Mouse (Mus musculus) hindbrain, embryonic 12.5 days (tissue): Measurements from ENCODE around the gene Arhgef11. TPM values are rescaled to one million over a fixed set of nuclear protein-coding genes. Genes with fewer than 3 reads are reported as not detected.

ENCODE experiments used
- ATAC-seq: fragments of 200-750 bp; cut with Nextera tagmentation; 2 replicates; pipeline ENCODE4 v1.8.0; 2017; ENCODE audit warnings: moderate TSS enrichment; ENCODE audit not compliant: low FRiP score
- H3K27ac ChIP-seq: fragments of 300-500 bp; sonication (generic); 2 replicates; pipeline ENCODE4 v1.5.1; 2016; ENCODE audit warnings: mild to moderate bottlenecking
- H3K27me3 ChIP-seq: fragments of 300-500 bp; sonication (generic); 2 replicates; pipeline ENCODE4 v1.6.1; 2016; ENCODE audit warnings: mild to moderate bottlenecking
- H3K36me3 ChIP-seq: fragments of 300-500 bp; sonication (generic); 2 replicates; pipeline ENCODE4 v1.6.1; 2016; ENCODE audit warnings: mild to moderate bottlenecking
- H3K4me1 ChIP-seq: fragments of 300-500 bp; sonication (generic); 2 replicates; pipeline ENCODE4 v1.6.1; 2016
- H3K4me2 ChIP-seq: fragments of 300-500 bp; sonication (generic); replicated peaks from 2 replicates; pipeline ENCODE4 v1.6.1; 2016; ENCODE audit warnings: mild to moderate bottlenecking
- H3K4me3 ChIP-seq: fragments of 300-500 bp; sonication (generic); 2 replicates; pipeline ENCODE4 v1.5.1; 2016; ENCODE audit warnings: mild to moderate bottlenecking
- H3K9ac ChIP-seq: fragments of 300-500 bp; sonication (generic); 2 replicates; pipeline ENCODE4 v1.6.1; 2016; ENCODE audit warnings: mild to moderate bottlenecking, moderate library complexity
- H3K9me3 ChIP-seq: fragments of 300-500 bp; sonication (generic); replicated peaks from 2 replicates; pipeline ENCODE4 v1.6.1; 2016; ENCODE audit warnings: mild to moderate bottlenecking
- WGBS: fragments of 180-500 bp; shearing (Covaris S2); methylation state at CpG from one replicate; pipeline ENCODE4 v1.1.7; 2016; 5-methylcytosine and 5-hydroxymethylcytosine counted together
- polyA plus RNA-seq: library from polyadenylated mRNA; unstranded; fragments of >200 nt; fragmentation: Nextera tagmentation; extraction: Ambion mirVana; gene quantifications from 2 replicates; pipeline ENCODE4 v1.2.1, GENCODE M21; 2016

Gene Arhgef11
- polyA plus RNA-seq, 1 experiment from 2014 or later, result 28.0 TPM

DNA sequence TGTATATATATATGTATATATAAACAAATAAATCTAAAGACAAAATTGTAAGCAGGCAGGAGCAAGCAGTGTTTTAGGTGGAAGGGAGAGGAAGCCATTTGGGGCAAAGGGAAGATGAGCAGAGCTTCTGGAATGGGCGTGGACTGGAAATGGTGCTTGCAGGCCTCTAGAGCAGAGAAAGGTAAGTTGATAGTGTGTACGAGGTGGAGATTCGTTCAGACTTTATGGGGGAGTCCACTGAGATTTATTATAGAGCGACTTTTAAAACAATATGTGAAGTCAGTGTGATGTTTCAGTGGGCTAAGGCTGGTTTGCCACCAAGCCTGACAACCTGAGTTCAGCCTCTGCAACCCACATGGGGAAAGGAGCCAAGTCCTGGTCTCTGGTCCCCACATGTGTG lies 7.5 kb downstream of the Arhgef11 start:
- Histone ChIP-seq H3K4me1 (peaks cover 17% of the 10 kb centered on the region), H3K27me3 (no peaks in the 10 kb centered on the region), H3K27ac (no peak overlapping the region), H3K36me3 (no peaks in the 10 kb centered on the region), H3K9ac (no peak overlapping the region), H3K9me3 (no peaks in the 10 kb centered on the region), H3K4me3 (no peak overlapping the region), H3K4me2 (no peak overlapping the region)
- 86% methylated on average over 4 of the region's 4 CpGs for WGBS
- no peak for ATAC-seq

DNA sequence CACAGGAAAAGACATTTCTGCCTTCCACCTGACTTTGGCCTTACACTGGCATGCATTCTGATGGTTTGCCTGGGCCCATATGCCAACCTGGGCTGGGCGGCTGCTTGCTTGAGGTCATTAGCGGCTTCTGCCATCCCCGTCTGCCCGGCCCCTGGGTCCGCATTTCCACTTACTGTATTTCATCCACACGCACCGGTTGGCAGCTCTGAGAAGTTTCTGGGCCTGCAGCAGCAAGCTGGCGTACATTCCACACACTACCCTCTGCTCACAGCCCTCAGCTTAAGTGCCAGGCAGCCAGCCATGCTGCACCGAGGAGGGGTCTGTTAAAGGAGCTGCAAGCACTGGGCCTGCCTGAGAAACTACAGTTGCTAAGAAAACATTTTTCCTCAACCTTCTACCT lies 13.5 kb downstream of the Arhgef11 start:
- no peaks in the 10 kb centered on the region for H3K36me3 ChIP-seq
- WGBS, result 94% methylated on average over 9 of the region's 9 CpGs
- H3K4me2 ChIP-seq, result no peak overlapping the region
- ATAC-seq, result no peak
- no peak overlapping the region for H3K4me3 ChIP-seq
- no peaks in the 10 kb centered on the region for H3K4me1 ChIP-seq
- H3K9me3 ChIP-seq, result no peaks in the 10 kb centered on the region
- no peaks in the 10 kb centered on the region for H3K27me3 ChIP-seq
- H3K9ac ChIP-seq, result no peak overlapping the region
- no peak overlapping the region for H3K27ac ChIP-seq

- H3K36me3 ChIP-seq, result no peaks in the 10 kb centered on the region
- no peaks in the 10 kb centered on the region for H3K4me1 ChIP-seq
- H3K27me3 ChIP-seq, result no peaks in the 10 kb centered on the region
- H3K9ac ChIP-seq, result no peak overlapping the region
- H3K27ac ChIP-seq, result no peak overlapping the region
- H3K9me3 ChIP-seq, result no peaks in the 10 kb centered on the region
- WGBS, result 80% methylated on average over 4 of the region's 4 CpGs
- no peak overlapping the region for H3K4me2 ChIP-seq
- no peak overlapping the region for H3K4me3 ChIP-seq
- ATAC-seq, result no peak
Observed at GRCm38 (mm10) chr3:87631408-87631807, 14.0 kb downstream of the Arhgef11 start.

DNA sequence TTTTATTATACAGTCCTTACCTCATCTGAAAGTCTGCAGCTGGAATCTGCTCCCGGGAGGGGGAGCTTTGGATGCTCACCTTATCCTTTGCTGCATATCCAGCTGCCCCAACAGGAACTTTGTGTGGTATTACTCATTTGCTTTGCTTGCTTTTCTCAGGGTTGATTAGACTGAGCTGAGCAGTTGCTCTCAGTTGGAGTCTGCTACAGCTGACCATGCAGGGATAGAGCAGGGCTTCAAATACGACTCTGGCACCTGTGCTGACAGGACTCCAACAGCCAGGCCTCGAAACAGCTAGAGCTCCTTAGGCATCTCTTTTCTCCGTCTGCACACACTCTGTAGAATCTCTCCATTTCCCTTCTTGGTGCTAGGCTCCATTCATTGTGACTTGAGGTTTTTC lies 18.2 kb downstream of the Arhgef11 start:
- Histone ChIP-seq H3K36me3 (no peaks in the 10 kb centered on the region), H3K27ac (no peak overlapping the region), H3K4me2 (no peak overlapping the region), H3K4me3 (no peak overlapping the region), H3K9me3 (no peaks in the 10 kb centered on the region), H3K9ac (no peak overlapping the region), H3K4me1 (no peaks in the 10 kb centered on the region), H3K27me3 (no peaks in the 10 kb centered on the region)
- 66% methylated on average over 4 of the region's 4 CpGs for WGBS
- ATAC-seq, result no peak

DNA sequence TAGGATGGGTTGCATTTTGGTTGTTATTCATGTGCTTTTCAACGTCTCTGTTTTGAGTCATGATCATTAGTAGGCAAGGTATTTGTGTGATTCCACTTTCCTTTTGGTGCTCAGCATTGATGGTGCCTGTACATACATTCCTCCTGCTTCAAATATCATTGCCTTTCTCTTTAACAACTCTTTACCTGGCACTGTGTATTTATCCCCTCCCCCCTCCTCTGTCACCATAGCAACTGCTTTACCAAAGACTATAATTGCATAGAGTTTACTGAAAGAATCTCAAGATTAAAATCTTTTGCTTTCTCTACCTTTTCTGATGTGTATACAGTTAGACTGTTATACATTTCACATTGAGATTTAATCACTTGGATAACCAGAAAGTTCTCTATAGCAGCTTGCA lies 26.1 kb downstream of the Arhgef11 start:
- Histone ChIP-seq H3K9me3 (no peaks in the 10 kb centered on the region), H3K9ac (no peak overlapping the region), H3K4me1 (peaks cover 5% of the 10 kb centered on the region), H3K27ac (no peak overlapping the region), H3K36me3 (0 out of 2 replicates have a peak, but pooled peaks cover 6% of the 10 kb centered on the region), H3K4me3 (no peak overlapping the region), H3K4me2 (no peak overlapping the region), H3K27me3 (no peaks in the 10 kb centered on the region)
- WGBS, result 75% methylated on average over 1 of the region's 1 CpGs
- no peak for ATAC-seq

DNA sequence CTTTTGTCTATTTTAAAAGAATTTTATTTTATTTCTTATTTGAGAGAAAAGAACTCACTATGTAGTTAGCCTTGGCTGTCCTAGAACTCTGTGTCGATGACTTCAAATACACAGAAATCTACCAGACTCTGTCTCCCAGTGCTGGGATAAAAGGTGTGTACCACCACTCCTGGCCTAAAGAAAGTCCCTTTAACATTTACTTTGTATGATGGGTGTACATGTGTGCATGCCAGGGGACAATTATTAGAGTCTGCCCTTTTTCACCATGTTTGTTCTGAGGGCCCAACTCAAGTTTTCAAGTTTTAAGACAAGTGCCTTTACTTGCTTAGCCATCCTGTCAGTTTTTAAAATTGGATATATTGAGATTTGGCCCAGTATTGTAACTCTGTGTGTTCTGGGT lies 28.8 kb downstream of the Arhgef11 start:
- Histone ChIP-seq H3K27ac (no peak overlapping the region), H3K4me3 (no peak overlapping the region), H3K36me3 (0 out of 2 replicates have a peak, but pooled peaks cover under 1% of the 10 kb centered on the region), H3K4me2 (no peak overlapping the region), H3K4me1 (peaks cover 5% of the 10 kb centered on the region), H3K9me3 (no peaks in the 10 kb centered on the region), H3K27me3 (no peaks in the 10 kb centered on the region), H3K9ac (no peak overlapping the region)
- ATAC-seq, result no peak
- WGBS, result 100% methylated on average over 1 of the region's 1 CpGs

- Histone ChIP-seq H3K4me1 (no peaks in the 10 kb centered on the region), H3K9me3 (no peaks in the 10 kb centered on the region), H3K4me3 (no peak overlapping the region), H3K4me2 (no peak overlapping the region), H3K36me3 (no peaks in the 10 kb centered on the region), H3K27ac (no peak overlapping the region), H3K9ac (no peak overlapping the region), H3K27me3 (no peaks in the 10 kb centered on the region)
- no peak for ATAC-seq
- 91% methylated on average over 3 of the region's 3 CpGs for whole genome bisulfite sequencing
Observed at GRCm38 (mm10) chr3:87649063-87649462, 31.7 kb downstream of the Arhgef11 start.

GRCm38 (mm10) chr3:87658348-87658747 lies 41.0 kb downstream of the Arhgef11 start:
- no peak for ATAC-seq
- no peaks in the 10 kb centered on the region for H3K27me3 ChIP-seq
- no peak overlapping the region for H3K4me3 ChIP-seq
- no peak overlapping the region for H3K4me2 ChIP-seq
- H3K4me1 ChIP-seq, result peaks cover 9% of the 10 kb centered on the region; the same call in 1 of the 2 replicates
- 60% methylated on average over 2 of the region's 2 CpGs for WGBS
- H3K27ac ChIP-seq, result no peak overlapping the region
- no peak overlapping the region for H3K9ac ChIP-seq
- H3K36me3 ChIP-seq, result no peaks in the 10 kb centered on the region
- H3K9me3 ChIP-seq, result no peaks in the 10 kb centered on the region

DNA sequence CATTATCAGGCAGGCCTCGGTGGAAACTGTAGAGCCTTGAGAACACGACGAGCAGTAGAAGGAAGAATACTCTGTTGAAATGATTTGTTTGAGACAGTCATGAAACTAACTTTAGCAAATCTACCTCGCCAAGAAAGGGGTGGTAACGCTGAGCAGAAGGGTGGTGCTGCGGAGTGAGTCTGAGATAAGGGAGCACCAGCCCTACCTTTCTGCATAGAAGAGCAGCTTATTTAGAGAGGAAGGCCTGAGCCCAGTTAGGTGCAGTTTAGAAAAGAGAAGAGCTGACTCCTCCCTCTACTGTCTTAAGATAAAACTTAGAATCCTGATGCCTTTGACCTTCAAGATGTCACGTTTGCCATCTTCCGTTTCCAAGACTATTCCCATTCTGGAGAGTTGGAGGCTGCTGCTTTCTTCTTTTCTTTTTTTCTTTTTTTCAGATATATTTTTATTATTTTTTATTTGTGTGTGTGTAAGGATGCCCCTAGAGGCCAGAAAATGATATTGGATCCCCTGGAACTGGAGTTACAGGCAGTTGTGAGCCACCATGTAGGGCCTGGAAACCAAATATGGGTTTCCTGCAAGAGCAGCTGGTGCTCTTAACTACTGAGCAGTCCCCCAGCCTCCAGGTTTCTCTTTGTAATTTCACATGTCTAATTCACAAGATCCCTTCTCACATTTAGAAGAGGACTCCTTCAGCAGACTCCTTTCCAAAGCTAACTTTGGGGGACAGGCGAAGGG lies 42.5 kb downstream of the Arhgef11 start:
- no peak overlapping the region for H3K4me3 ChIP-seq
- no peak for ATAC-seq
- 88% methylated on average over 9 of the region's 9 CpGs for WGBS
- no peaks in the 10 kb centered on the region for H3K9me3 ChIP-seq
- H3K27me3 ChIP-seq, result no peaks in the 10 kb centered on the region
- H3K27ac ChIP-seq, result no peak overlapping the region
- H3K4me1 ChIP-seq, result peaks cover 9% of the 10 kb centered on the region; the same call in 1 of the 2 replicates
- no peak overlapping the region for H3K4me2 ChIP-seq
- no peaks in the 10 kb centered on the region for H3K36me3 ChIP-seq
- no peak overlapping the region for H3K9ac ChIP-seq

GRCm38 (mm10) chr3:87660479-87660878 lies 43.1 kb downstream of the Arhgef11 start:
- no peak overlapping the region for H3K27ac ChIP-seq
- peaks cover 9% of the 10 kb centered on the region; the same call in 1 of the 2 replicates for H3K4me1 ChIP-seq
- H3K36me3 ChIP-seq, result no peaks in the 10 kb centered on the region
- H3K9me3 ChIP-seq, result no peaks in the 10 kb centered on the region
- ATAC-seq, result no peak
- no peak overlapping the region for H3K4me2 ChIP-seq
- WGBS, result 91% methylated on average over 4 of the region's 4 CpGs
- no peaks in the 10 kb centered on the region for H3K27me3 ChIP-seq
- no peak overlapping the region for H3K4me3 ChIP-seq
- no peak overlapping the region for H3K9ac ChIP-seq

DNA sequence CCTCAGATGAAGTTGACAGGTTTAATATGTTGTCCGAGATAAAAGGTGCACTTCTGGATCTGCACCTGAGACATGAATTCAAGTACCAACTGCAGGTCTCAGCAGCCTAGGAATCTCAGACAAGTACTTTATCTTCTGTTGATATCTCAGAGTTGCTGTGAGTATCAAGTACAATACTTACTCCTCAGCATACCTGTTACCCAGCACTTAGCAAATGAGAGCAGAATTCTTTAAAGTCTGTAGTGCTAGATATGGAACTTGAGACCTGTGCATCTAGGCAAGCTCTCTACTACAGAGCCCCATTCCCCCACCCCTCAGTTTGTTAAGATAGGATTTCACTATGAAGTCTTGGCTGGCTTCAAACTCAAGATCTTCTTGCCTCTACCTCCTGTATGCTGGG lies 43.9 kb downstream of the Arhgef11 start:
- Histone ChIP-seq H3K27me3 (no peaks in the 10 kb centered on the region), H3K36me3 (no peaks in the 10 kb centered on the region), H3K9ac (no peak overlapping the region), H3K9me3 (no peaks in the 10 kb centered on the region), H3K27ac (no peak overlapping the region), H3K4me3 (no peak overlapping the region), H3K4me1 (peaks cover 9% of the 10 kb centered on the region; the same call in 1 of the 2 replicates), H3K4me2 (no peak overlapping the region)
- ATAC-seq, result no peak
- 97% methylated on average over 1 of the region's 1 CpGs for WGBS

DNA sequence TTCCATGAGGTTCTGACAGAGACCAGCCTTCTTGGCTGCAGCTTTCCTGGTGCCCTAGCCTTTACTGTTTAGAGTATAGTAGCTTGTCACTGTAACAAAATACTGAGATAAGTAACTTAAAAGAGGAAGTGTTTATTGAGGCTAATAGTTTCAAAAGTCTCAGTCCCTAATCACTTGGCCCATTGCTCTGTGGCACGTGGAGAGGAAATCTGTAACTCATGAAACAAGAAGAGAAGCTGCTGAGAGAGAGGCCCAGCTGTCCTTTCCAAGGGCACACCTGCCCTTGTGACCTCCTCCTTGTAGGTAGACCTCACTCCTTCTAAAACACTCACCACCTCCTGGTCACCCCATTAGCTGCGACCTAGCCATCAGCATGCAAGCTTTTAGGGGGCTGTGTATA lies 101.2 kb downstream of the Arhgef11 start:
- H3K4me3 ChIP-seq, result no peak overlapping the region

DNA sequence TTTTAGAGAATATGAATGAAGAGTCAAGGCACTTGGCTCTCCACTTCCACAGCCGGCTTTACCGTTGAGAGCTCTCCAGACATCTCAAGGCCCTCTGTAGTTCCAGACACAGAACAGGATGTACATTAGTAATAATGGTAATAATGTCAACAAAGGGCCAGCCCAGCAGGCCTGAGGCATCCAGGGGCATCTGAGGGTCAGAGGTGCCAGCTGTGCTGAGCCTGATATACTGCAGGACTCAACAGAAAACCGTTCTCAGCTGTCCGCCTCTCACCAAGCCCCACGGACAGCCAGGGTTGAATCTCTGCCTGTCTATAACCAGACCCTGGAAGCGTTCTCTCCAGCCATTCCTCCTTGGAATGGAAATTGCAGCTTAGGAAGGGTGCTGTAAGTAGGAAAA lies 107.2 kb downstream of the Arhgef11 start:
- Histone ChIP-seq H3K27ac (no peak overlapping the region), H3K36me3 (peaks cover 92% of the 10 kb centered on the region), H3K9me3 (no peaks in the 10 kb centered on the region), H3K4me2 (no peak overlapping the region), H3K4me1 (no peaks in the 10 kb centered on the region), H3K4me3 (no peak overlapping the region), H3K27me3 (no peaks in the 10 kb centered on the region), H3K9ac (no peak overlapping the region)
- WGBS, result 72% methylated on average over 6 of the region's 6 CpGs
- no peak for ATAC-seq

More for the DNA sequence above, 101.2 kb downstream of the Arhgef11 start:
- H3K9me3 ChIP-seq, result no peaks in the 10 kb centered on the region
- no peak overlapping the region for H3K27ac ChIP-seq
- no peak overlapping the region for H3K9ac ChIP-seq
- H3K27me3 ChIP-seq, result no peaks in the 10 kb centered on the region
- no peak for ATAC-seq
- H3K4me1 ChIP-seq, result no peaks in the 10 kb centered on the region
- peaks cover 91% of the 10 kb centered on the region for H3K36me3 ChIP-seq
- WGBS, result 83% methylated on average over 2 of the region's 2 CpGs
- H3K4me2 ChIP-seq, result no peak overlapping the region
